Mouse (Mus musculus) cerebellum, adult 2 months (tissue): ENCODE measurements around the gene Tmprss2.

ENCODE experiments used
- CTCF ChIP-seq: fragments of 200-500 bp; IDR thresholded peaks from 2 replicates; pipeline ENCODE4 v1.5.1; 2011; ENCODE audit warnings: low read depth, mild to moderate bottlenecking, control low read depth, low read length, moderate library complexity, borderline replicate concordance; ENCODE audit not compliant: insufficient read depth
- POLR2A ChIP-seq: fragments of 200-500 bp; IDR thresholded peaks from 2 replicates; pipeline ENCODE4 v1.6.1; 2011; ENCODE audit warnings: low read length, control low read depth, borderline replicate concordance; ENCODE audit not compliant: insufficient read depth

GRCm38 (mm10) chr16:97533126-97533525 lies 77.9 kb downstream of the Tmprss2 start:
- TF ChIP-seq CTCF (no peak), POLR2A (no peak)
